ENCODE assay signal across 8 mouse cellular contexts in genomic region chr1:72255062-72255853, GRCm38 (mm10). TPM values are rescaled to one million over a fixed set of nuclear protein-coding genes. Genes with fewer than 3 reads are reported as not detected.
A peak's percentile ranks its signal among the peaks of the same experiment; 100 is the strongest.
DNase-seq lines count a peak whose midpoint lies in the region; ATAC-seq lines count a peak whose summit lies in the region.

No protein-coding gene starts in this region.

- H3K4me2 ChIP-seq in intestine, embryonic 14.5 days (ENCODE audit: low read length) = peak overlapping the region; percentile 61
- H3K4me2 ChIP-seq in midbrain, embryonic 16.5 days (ENCODE audit: low read length) = peak overlapping the region; percentile 77
- H3K4me2 ChIP-seq in stomach, embryonic 15.5 days = peak overlapping the region; percentile 69

- ATAC-seq in intestine, embryonic 14.5 days (replicated peaks; ENCODE audit: low FRiP score, low TSS enrichment, low read depth) = peak; percentile 90
- ATAC-seq in midbrain, embryonic 16.5 days = peak; percentile 80
- ATAC-seq in stomach, embryonic 15.5 days (ENCODE audit: insufficient read depth, low FRiP score, low read depth) = peak; percentile 90

- no peaks in the 10 kb centered on the region for H3K27me3 ChIP-seq in intestine, embryonic 14.5 days (replicated peaks; ENCODE audit: control insufficient read depth, insufficient read depth, low read length)
- no peaks in the 10 kb centered on the region for H3K27me3 ChIP-seq in midbrain, embryonic 16.5 days (ENCODE audit: control insufficient read depth, insufficient read depth, low read depth, low read length)
- no peaks in the 10 kb centered on the region for H3K27me3 ChIP-seq in stomach, embryonic 15.5 days (replicated peaks)

- no peaks in the 10 kb centered on the region for H3K9me3 ChIP-seq in intestine, embryonic 14.5 days (ENCODE audit: control insufficient read depth, low read length)
- H3K9me3 ChIP-seq in midbrain, embryonic 16.5 days (replicated peaks; ENCODE audit: control insufficient read depth, low read length, poor library complexity, severe bottlenecking) = no peaks in the 10 kb centered on the region
- H3K9me3 ChIP-seq in stomach, embryonic 15.5 days = no peaks in the 10 kb centered on the region

- WGBS in intestine, embryonic 14.5 days = 2% methylated on average over 15 of the region's 15 CpGs
- 4% methylated on average over 15 of the region's 15 CpGs for WGBS in midbrain, embryonic 16.5 days
- WGBS in stomach, embryonic 15.5 days = 3% methylated on average over 15 of the region's 15 CpGs

- peak overlapping the region; percentile 67 for H3K9ac ChIP-seq in intestine, embryonic 14.5 days (ENCODE audit: low read length)
- peak overlapping the region; percentile 70 for H3K9ac ChIP-seq in midbrain, embryonic 16.5 days (ENCODE audit: low read depth, low read length)
- H3K9ac ChIP-seq in stomach, embryonic 15.5 days = 0 out of 2 replicates have a peak overlapping the region, but pooled peaks have one; percentile 30

- peak overlapping the region; percentile 42 for H3K4me3 ChIP-seq in intestine, embryonic 14.5 days (ENCODE audit: low read depth, low read length)
- H3K4me3 ChIP-seq in midbrain, embryonic 16.5 days (ENCODE audit: low read depth, low read length) = peak overlapping the region; percentile 37
- peak overlapping the region; percentile 41 for H3K4me3 ChIP-seq in stomach, embryonic 15.5 days (replicated peaks)

- H3K36me3 ChIP-seq in intestine, embryonic 14.5 days (ENCODE audit: control insufficient read depth, insufficient read depth, low read length) = no peaks in the 10 kb centered on the region
- H3K36me3 ChIP-seq in midbrain, embryonic 16.5 days (ENCODE audit: control insufficient read depth, insufficient read depth, low read length) = no peaks in the 10 kb centered on the region
- H3K36me3 ChIP-seq in stomach, embryonic 15.5 days = peaks cover 7% of the 10 kb centered on the region; the same call in 1 of the 2 replicates

- no peaks in the 10 kb centered on the region; the same call in 1 of the 2 replicates for H3K4me1 ChIP-seq in intestine, embryonic 14.5 days (replicated peaks; ENCODE audit: control insufficient read depth, insufficient read depth, low read length)
- peaks cover 16% of the 10 kb centered on the region for H3K4me1 ChIP-seq in midbrain, embryonic 16.5 days (ENCODE audit: control insufficient read depth, insufficient read depth, low read length)
- peaks cover 19% of the 10 kb centered on the region for H3K4me1 ChIP-seq in stomach, embryonic 15.5 days

- DNase-seq in spleen, adult 12 weeks (ENCODE audit: low spot score) = peak; percentile 22
- no peak for DNase-seq in spleen, adult 18-20 months
- peak; percentile 27 for DNase-seq in cerebellum, adult 8-10 months
- DNase-seq in forelimb bud, embryonic 11.5 days (ENCODE audit: low read depth, low spot score) = peak; percentile 92
- peak; percentile 85 for DNase-seq in intestine, embryonic 14.5 days (ENCODE audit: low spot score)
- peak; percentile 86 for DNase-seq in liver

- H3K27ac ChIP-seq in intestine, embryonic 14.5 days (ENCODE audit: low read depth) = peak overlapping the region; percentile 97
- peak overlapping the region; percentile 83 for H3K27ac ChIP-seq in midbrain, embryonic 16.5 days (ENCODE audit: low read length)
- peak overlapping the region; percentile 89 for H3K27ac ChIP-seq in stomach, embryonic 15.5 days

RNA-seq across cellular contexts. Expression of gene Pecr, which starts 28.9 kb away (rescaled TPM):
- polyA plus RNA-seq in intestine, embryonic 14.5 days (2014; fragmentation: Nextera tagmentation; extraction: Ambion mirVana) = 41.3 and 46.1 TPM in 2 replicates
- 5.9 and 8.3 TPM in 2 replicates for polyA plus RNA-seq in midbrain, embryonic 16.5 days (2015; fragmentation: Nextera tagmentation; extraction: Ambion mirVana)
- polyA plus RNA-seq in stomach, embryonic 15.5 days (2015; fragmentation: Nextera tagmentation; extraction: Ambion mirVana) = 47.1 and 57.3 TPM in 2 replicates

RNA-seq across cellular contexts. Expression of gene Tmem169, which starts 28.9 kb away (rescaled TPM):
- 4.2 TPM in 2 replicates for polyA plus RNA-seq in intestine, embryonic 14.5 days (2014; fragmentation: Nextera tagmentation; extraction: Ambion mirVana)
- polyA plus RNA-seq in midbrain, embryonic 16.5 days (2015; fragmentation: Nextera tagmentation; extraction: Ambion mirVana) = 40.8 and 42.5 TPM in 2 replicates
- 3.2 and 3.3 TPM in 2 replicates for polyA plus RNA-seq in stomach, embryonic 15.5 days (2015; fragmentation: Nextera tagmentation; extraction: Ambion mirVana)

RNA-seq across cellular contexts. Expression of gene Mreg, which starts 43.2 kb away (rescaled TPM):
- 9.6 and 12.4 TPM in 2 replicates for polyA plus RNA-seq in intestine, embryonic 14.5 days (2014; fragmentation: Nextera tagmentation; extraction: Ambion mirVana)
- polyA plus RNA-seq in midbrain, embryonic 16.5 days (2015; fragmentation: Nextera tagmentation; extraction: Ambion mirVana) = 1.6 and 1.9 TPM in 2 replicates
- 8.5 and 9.7 TPM in 2 replicates for polyA plus RNA-seq in stomach, embryonic 15.5 days (2015; fragmentation: Nextera tagmentation; extraction: Ambion mirVana)

RNA-seq across cellular contexts. Expression of gene Xrcc5, which starts 52.0 kb away (rescaled TPM):
- 41.0 and 47.8 TPM in 2 replicates for polyA plus RNA-seq in intestine, embryonic 14.5 days (2014; fragmentation: Nextera tagmentation; extraction: Ambion mirVana)
- 12.9 and 14.7 TPM in 2 replicates for polyA plus RNA-seq in midbrain, embryonic 16.5 days (2015; fragmentation: Nextera tagmentation; extraction: Ambion mirVana)
- 34.5 and 42.9 TPM in 2 replicates for polyA plus RNA-seq in stomach, embryonic 15.5 days (2015; fragmentation: Nextera tagmentation; extraction: Ambion mirVana)

Comparison
In these comparisons a context has a peak if more than half of its experiments do, and no peak if none do; other contexts are left out.
1. DNase-seq: peak in spleen, adult 12 weeks (single experiment), cerebellum, adult 8-10 months (single experiment), forelimb bud, embryonic 11.5 days (single experiment), intestine, embryonic 14.5 days (single experiment) and liver (single experiment); none in spleen, adult 18-20 months (0 of 2).
2. Peak in every context shown above with its lines, with median percentiles within 50 percentile points of each other: ATAC-seq, H3K27ac ChIP-seq, H3K4me2 ChIP-seq, H3K4me3 ChIP-seq and H3K9ac ChIP-seq.